Mouse (Mus musculus) kidney, postnatal 0 days (tissue): Measurements from ENCODE around the gene Mfsd13b. TPM values are rescaled to one million over a fixed set of nuclear protein-coding genes. Genes with fewer than 3 reads are reported as not detected.

Source experiments
- ATAC-seq: fragments of 200-750 bp; cut with Nextera tagmentation; replicated peaks from 2 replicates; pipeline ENCODE4 v1.8.0; 2017; ENCODE audit warnings: low read depth, moderate number of reproducible peaks, moderate TSS enrichment, moderate library complexity; ENCODE audit not compliant: low FRiP score
- DNase-seq: peaks from one replicate; pipeline ENCODE4 v3.0.0-alpha.2; 2016; ENCODE audit warnings: low spot score
- H3K27ac ChIP-seq: fragments of 300-500 bp; sonication (generic); 2 replicates; pipeline ENCODE4 v1.5.1; 2014; ENCODE audit warnings: mild to moderate bottlenecking
- H3K27me3 ChIP-seq: fragments of 300-500 bp; sonication (generic); 2 replicates; pipeline ENCODE4 v1.6.1; 2014; ENCODE audit warnings: low read length, mixed read lengths; ENCODE audit not compliant: insufficient read depth
- H3K36me3 ChIP-seq: fragments of 300-500 bp; sonication (generic); 2 replicates; pipeline ENCODE4 v1.6.1; 2014; ENCODE audit warnings: low read length, mixed read lengths; ENCODE audit not compliant: insufficient read depth
- H3K4me1 ChIP-seq: fragments of 300-500 bp; sonication (generic); replicated peaks from 2 replicates; pipeline ENCODE4 v1.6.1; 2014; ENCODE audit warnings: antibody characterized with exemption, low read length, mixed read lengths; ENCODE audit not compliant: insufficient read depth
- H3K4me2 ChIP-seq: fragments of 300-500 bp; sonication (generic); 2 replicates; pipeline ENCODE4 v1.6.1; 2014; ENCODE audit warnings: mild to moderate bottlenecking, low read length, moderate library complexity, mixed read lengths
- H3K4me3 ChIP-seq: fragments of 300-500 bp; sonication (generic); replicated peaks from 2 replicates; pipeline ENCODE4 v1.5.1; 2014; ENCODE audit warnings: low read depth, low read length
- H3K9ac ChIP-seq: fragments of 300-500 bp; sonication (generic); 2 replicates; pipeline ENCODE4 v1.6.1; 2014; ENCODE audit warnings: low read depth, low read length
- H3K9me3 ChIP-seq: fragments of 300-500 bp; sonication (generic); replicated peaks from 2 replicates; pipeline ENCODE4 v1.6.1; 2016; ENCODE audit warnings: low read length, inconsistent platforms, mixed read lengths
- CTCF ChIP-seq: IDR thresholded peaks from 2 replicates; pipeline ENCODE4 v1.5.1; 2016; ENCODE audit warnings: antibody characterized with exemption, low read depth, mild to moderate bottlenecking, moderate library complexity
- WGBS: fragments of 180-500 bp; shearing (Covaris S2); extraction: QIAGEN DNeasy Blood & Tissue Kit; methylation state at CpG from one replicate; pipeline ENCODE4 v1.1.7; 2014; 5-methylcytosine and 5-hydroxymethylcytosine counted together
- polyA plus RNA-seq: library from polyadenylated mRNA; unstranded; fragments of >200 nt; fragmentation: Nextera tagmentation; extraction: Ambion mirVana; gene quantifications from 2 replicates; pipeline ENCODE4 v1.2.1, GENCODE M21; 2015

The Mfsd13b gene
- polyA plus RNA-seq, 1 experiment from 2014 or later, result 0.22 TPM

- Histone ChIP-seq H3K36me3 (0 out of 2 replicates have a peak, but pooled peaks cover 6% of the 10 kb centered on the region), H3K4me3 (no peak overlapping the region), H3K4me2 (0 out of 2 replicates have a peak overlapping the region, but pooled peaks have one; percentile 8), H3K4me1 (0 out of 2 replicates have a peak, but pooled peaks cover 16% of the 10 kb centered on the region), H3K9me3 (no peaks in the 10 kb centered on the region), H3K9ac (no peak overlapping the region), H3K27me3 (no peaks in the 10 kb centered on the region), H3K27ac (peak overlapping the region; percentile 63)
- no peak for TF ChIP-seq CTCF
- ATAC-seq, result peak; percentile 80
- 41% methylated on average over 6 of the region's 6 CpGs for WGBS
- DNase-seq, result peak; percentile 82
Observed at GRCm38 (mm10) chr7:121045671-121046453, 63.6 kb downstream of the Mfsd13b start.

- H3K27me3 ChIP-seq, result no peaks in the 10 kb centered on the region
Observed at GRCm38 (mm10) chr7:121047624-121048023, 65.3 kb downstream of the Mfsd13b start.

GRCm38 (mm10) chr7:121053071-121053470 lies 70.8 kb downstream of the Mfsd13b start:
- no peak overlapping the region for H3K9ac ChIP-seq
- 81% methylated on average over 4 of the region's 4 CpGs for WGBS
- no peak overlapping the region for H3K27ac ChIP-seq
- no peak for TF ChIP-seq CTCF
- no peaks in the 10 kb centered on the region for H3K27me3 ChIP-seq
- H3K4me3 ChIP-seq, result no peak overlapping the region
- 0 out of 2 replicates have a peak, but pooled peaks cover 29% of the 10 kb centered on the region for H3K36me3 ChIP-seq
- H3K4me2 ChIP-seq, result no peak overlapping the region
- H3K4me1 ChIP-seq, result no peaks in the 10 kb centered on the region
- H3K9me3 ChIP-seq, result no peaks in the 10 kb centered on the region
- no peak for ATAC-seq
- DNase-seq, result no peak

More at GRCm38 (mm10) chr7:121047624-121048023, 65.3 kb downstream of the Mfsd13b start:
- Histone ChIP-seq H3K36me3 (0 out of 2 replicates have a peak, but pooled peaks cover 10% of the 10 kb centered on the region), H3K27ac (no peak overlapping the region), H3K9ac (no peak overlapping the region), H3K4me3 (no peak overlapping the region), H3K4me1 (0 out of 2 replicates have a peak, but pooled peaks cover 13% of the 10 kb centered on the region), H3K4me2 (no peak overlapping the region), H3K9me3 (no peaks in the 10 kb centered on the region)
- DNase-seq (no peak), ATAC-seq (no peak)
- WGBS, result 92% methylated on average over 2 of the region's 2 CpGs
- no peak for TF ChIP-seq CTCF

- DNase-seq (no peak), ATAC-seq (peak; percentile 40; the same call in 1 of the 2 replicates)
- Histone ChIP-seq H3K36me3 (peaks cover 14% of the 10 kb centered on the region; the same call in 1 of the 2 replicates), H3K4me1 (peaks cover 13% of the 10 kb centered on the region; the same call in 1 of the 2 replicates), H3K27ac (no peak overlapping the region; the same call in 1 of the 2 replicates), H3K9ac (no peak overlapping the region), H3K4me3 (no peak overlapping the region), H3K4me2 (no peak overlapping the region), H3K27me3 (no peaks in the 10 kb centered on the region), H3K9me3 (no peaks in the 10 kb centered on the region)
- WGBS, result 41% methylated on average over 6 of the region's 6 CpGs
- TF ChIP-seq CTCF, result no peak
Observed at GRCm38 (mm10) chr7:121059477-121060218, 77.3 kb downstream of the Mfsd13b start.

- Histone ChIP-seq H3K9me3 (no peaks in the 10 kb centered on the region), H3K4me3 (no peak overlapping the region), H3K9ac (no peak overlapping the region), H3K27me3 (no peaks in the 10 kb centered on the region), H3K27ac (no peak overlapping the region), H3K4me1 (peaks cover 3% of the 10 kb centered on the region; the same call in 1 of the 2 replicates), H3K4me2 (no peak overlapping the region), H3K36me3 (peaks cover 6% of the 10 kb centered on the region; the same call in 1 of the 2 replicates)
- DNase-seq (peak; percentile 62), ATAC-seq (peak; percentile 52; the same call in 1 of the 2 replicates)
- peak; percentile 74 for TF ChIP-seq CTCF
- 51% methylated on average over 4 of the region's 4 CpGs for WGBS
Observed at GRCm38 (mm10) chr7:121064309-121064708, 82.0 kb downstream of the Mfsd13b start.

Other genes starting within 250 kb of the Mfsd13b start
- 0.13 and 0.15 TPM in 2 replicates for gene Vwa3a, start 243.2 kb upstream of the Mfsd13b start, polyA plus RNA-seq
- gene Gm5737, start 170.1 kb upstream of the Mfsd13b start, polyA plus RNA-seq, result not detected in 2 replicates
- gene Eef2k, start 139.7 kb upstream of the Mfsd13b start, polyA plus RNA-seq, result 13.8 and 14.9 TPM in 2 replicates
- 31.8 and 34.0 TPM in 2 replicates for gene Polr3e, start 64.8 kb upstream of the Mfsd13b start, polyA plus RNA-seq
- 9.7 and 10.1 TPM in 2 replicates for gene Cdr2, start 197 bp upstream of the Mfsd13b start, polyA plus RNA-seq
- 174 and 177 TPM in 2 replicates for gene Mettl9, start 51.9 kb downstream of the Mfsd13b start, polyA plus RNA-seq
- gene Igsf6, start 92.1 kb downstream of the Mfsd13b start, polyA plus RNA-seq, result 1.1 and 1.4 TPM in 2 replicates
- 0.08 and 0.17 TPM in 2 replicates for gene Otoa, start 99.1 kb downstream of the Mfsd13b start, polyA plus RNA-seq